Mouse (Mus musculus) stomach, postnatal 0 days (tissue): ENCODE measurements around the gene Sept5.

Experiments used
- CTCF ChIP-seq: IDR thresholded peaks from 2 replicates; pipeline ENCODE4 v1.5.1; 2016; ENCODE audit warnings: antibody characterized with exemption, low read depth, mild to moderate bottlenecking, moderate library complexity
- EP300 ChIP-seq: optimal IDR thresholded peaks from 2 replicates; pipeline ENCODE3; 2016; ENCODE audit warnings: antibody characterized with exemption

DNA sequence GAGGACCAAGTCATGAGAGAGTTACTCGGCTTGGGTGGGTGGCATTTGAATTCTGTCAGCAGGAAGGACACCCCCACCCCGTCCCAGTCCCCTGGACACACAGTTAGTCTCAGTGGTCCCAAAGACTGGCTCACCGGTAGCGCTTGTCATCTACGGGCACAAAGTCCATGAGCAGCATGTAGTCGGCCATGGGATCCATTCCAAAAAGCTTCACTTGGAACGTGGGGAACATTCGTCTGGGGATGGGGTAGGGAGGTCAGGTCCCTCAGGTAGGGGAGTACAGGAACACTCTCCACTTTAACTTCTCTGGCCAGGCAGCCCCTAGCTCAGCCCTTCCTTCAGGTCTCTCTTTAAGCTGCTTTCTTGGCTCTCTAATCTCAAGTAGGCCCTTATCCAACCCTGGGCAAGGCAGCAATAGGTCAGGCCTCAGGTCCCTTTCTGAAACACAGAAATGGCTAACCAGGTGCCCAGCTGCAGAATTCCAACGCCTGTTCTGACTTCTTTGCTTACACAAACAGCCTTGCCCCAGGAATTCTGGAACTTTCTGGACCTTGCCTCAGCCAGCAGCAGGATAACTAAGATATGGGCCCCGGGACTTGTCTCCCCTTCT lies 44.7 kb downstream of the Sept5 start:
- TF ChIP-seq EP300: no peak
- no peak for TF ChIP-seq CTCF
